Mouse (Mus musculus): ENCODE measurements around the gene Hoxc8.

DNA sequence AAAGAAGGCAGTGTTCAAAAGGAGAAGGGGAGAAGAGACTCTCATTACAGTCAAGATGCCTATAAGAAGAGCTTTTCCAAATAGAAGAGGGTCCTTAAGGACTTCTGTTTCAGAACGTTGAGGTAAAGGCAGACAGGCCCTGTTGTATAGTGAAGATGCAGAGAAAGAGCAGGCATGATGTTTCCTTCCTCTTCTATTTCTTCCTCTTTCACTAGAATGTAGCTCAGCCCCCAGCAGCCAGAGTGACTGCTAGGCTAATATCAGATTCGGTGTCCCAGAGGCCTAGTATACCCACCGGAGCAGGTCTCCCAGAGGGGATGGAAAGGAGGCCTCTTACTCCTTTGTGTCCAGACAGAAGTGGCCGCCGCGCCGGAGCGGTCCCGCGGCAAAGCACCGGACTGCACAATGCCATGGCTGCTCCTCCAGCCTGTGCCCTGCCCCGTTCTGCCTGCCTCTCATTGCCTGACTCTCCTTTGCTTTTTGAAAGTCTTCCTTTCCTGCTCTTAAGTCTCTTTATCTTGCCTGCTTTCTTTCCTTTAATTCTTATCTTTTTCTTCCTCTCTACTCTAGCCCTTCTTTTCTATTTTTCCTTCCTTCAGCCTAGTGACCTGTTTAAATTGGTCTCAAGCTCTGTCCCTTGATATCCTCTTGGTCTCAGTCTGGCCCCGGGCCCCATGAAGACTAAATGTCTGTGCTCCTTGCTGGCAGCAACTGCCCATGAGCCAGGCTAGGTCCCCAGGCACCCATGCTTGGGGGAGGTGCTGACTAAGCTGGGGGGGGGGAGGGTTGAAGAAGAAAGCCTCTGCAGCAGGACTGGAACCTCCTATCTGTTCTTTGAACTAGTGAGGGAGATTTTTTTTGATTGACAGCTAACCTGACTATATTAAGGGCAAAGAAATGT, 11.5 kb upstream of the Hoxc8 start:
- TF ChIP-seq ZC3H11A (IDR thresholded peaks at IDR 0.05; ENCODE audit: borderline replicate concordance, low read depth, low read length) (no peak), HCFC1 (IDR thresholded peaks at IDR 0.05; ENCODE audit: borderline replicate concordance, insufficient read depth, low read length) (no peak), ZNF384 (IDR thresholded peaks at IDR 0.05; ENCODE audit: low read depth, low read length) (no peak), MAFK (IDR thresholded peaks at IDR 0.05; ENCODE audit: insufficient read depth, low read depth, low read length) (no peak), CHD2 (IDR thresholded peaks at IDR 0.05; ENCODE audit: low read depth, low read length) (no peak)
